Mouse (Mus musculus): Measurements from ENCODE around the gene Tekt5.

- no peak for TF ChIP-seq CTCF (IDR thresholded peaks at IDR 0.05; ENCODE audit: extremely low read depth, insufficient read depth, low read length)
- TF ChIP-seq POLR2A (IDR thresholded peaks at IDR 0.05; ENCODE audit: extremely low read depth, insufficient read depth, low read length), result no peak
These were observed 2.7 kb downstream of the Tekt5 start for GRCm38 (mm10) chr16:10392587-10392986.

Measured in cortical plate, adult 2 months (tissue).